Mouse (Mus musculus) adrenal gland, adult 2 months (tissue): Measurements from ENCODE around the gene Nrap. TPM values are rescaled to one million over a fixed set of nuclear protein-coding genes. Genes with fewer than 3 reads are reported as not detected.

Experiments
- DNase-seq: peaks from one replicate; pipeline ENCODE4 v3.0.0; 2021
- polyA plus RNA-seq: library from polyadenylated mRNA; depleted of rRNA; stranded (reverse); fragments of >200 nt; gene quantifications from 2 replicates; pipeline ENCODE4 v1.2.3, GENCODE M21; 2012; rRNA removed
- total RNA-seq, 2 experiments: library from RNA; stranded (reverse); gene quantifications; 2 replicates each; pipeline ENCODE4 v1.2.3; 2021

Nrap gene
- total and polyA plus RNA-seq, 3 experiments, result not detected

GRCm38 (mm10) chr19:56300835-56301234, 89.0 kb downstream of the Nrap start:
- peak; percentile 36 for DNase-seq

- no peak for DNase-seq
These were observed 92.6 kb downstream of the Nrap start for GRCm38 (mm10) chr19:56297264-56297663.

- DNase-seq, result no peak
These were observed 93.2 kb downstream of the Nrap start for GRCm38 (mm10) chr19:56296668-56297067.

- DNase-seq, result peak; percentile 67
These were observed 95.0 kb downstream of the Nrap start for GRCm38 (mm10) chr19:56294654-56295399.

GRCm38 (mm10) chr19:56292335-56292734, 97.5 kb downstream of the Nrap start:
- no peak for DNase-seq

GRCm38 (mm10) chr19:56291898-56292297, 97.9 kb downstream of the Nrap start:
- peak; percentile 18 for DNase-seq

- no peak for DNase-seq
These were observed 100.2 kb downstream of the Nrap start for GRCm38 (mm10) chr19:56289642-56290041.

GRCm38 (mm10) chr19:56288436-56288835, 101.4 kb downstream of the Nrap start:
- no peak for DNase-seq

GRCm38 (mm10) chr19:56287580-56288367, 102.1 kb downstream of the Nrap start:
- DNase-seq, result no peak

GRCm38 (mm10) chr19:56286866-56287265, 103.0 kb downstream of the Nrap start, which contains the start of gene Habp2:
Gene Habp2, plus strand, starts transcription at chr19:56287137.
- no peak for DNase-seq

- DNase-seq, result no peak
These were observed 104.6 kb downstream of the Nrap start for GRCm38 (mm10) chr19:56285222-56285621.

- DNase-seq, result no peak
These were observed 111.5 kb downstream of the Nrap start for GRCm38 (mm10) chr19:56278366-56278765.

- no peak for DNase-seq
These were observed 111.9 kb downstream of the Nrap start for GRCm38 (mm10) chr19:56277951-56278350.

GRCm38 (mm10) chr19:56277140-56277804, 112.6 kb downstream of the Nrap start:
- DNase-seq, result no peak

GRCm38 (mm10) chr19:56272081-56272480, 117.8 kb downstream of the Nrap start:
- no peak for DNase-seq

Other genes with a start within 250 kb of the Nrap start
- under 1 TPM; 0.24 to 0.43 TPM for gene Habp2, start 102.9 kb downstream of the Nrap start, total RNA-seq
- gene Habp2, start 102.9 kb downstream of the Nrap start, polyA plus RNA-seq, result 0.35 TPM in 1 of 2 replicates, not detected in the other
- gene Casp7, start 7.1 kb upstream of the Nrap start, total RNA-seq, result 1 to 10 TPM; 7.3 to 7.9 TPM
- 3.8 and 4.2 TPM in 2 replicates for gene Casp7, start 7.1 kb upstream of the Nrap start, polyA plus RNA-seq
- under 1 TPM; 0.24 to 0.37 TPM for gene Plekhs1, start 71.6 kb upstream of the Nrap start, total RNA-seq
- gene Plekhs1, start 71.6 kb upstream of the Nrap start, polyA plus RNA-seq, result 0.10 TPM in 1 of 2 replicates, not detected in the other
- 1 to 10 TPM; 8.0 to 8.9 TPM for gene Dclre1a, start 158.2 kb upstream of the Nrap start, total RNA-seq
- gene Dclre1a, start 158.2 kb upstream of the Nrap start, polyA plus RNA-seq, result 2.4 and 2.5 TPM in 2 replicates
- gene Nhlrc2, start 158.2 kb upstream of the Nrap start, total RNA-seq, result 10 to 100 TPM; 15.9 to 16.0 TPM
- gene Nhlrc2, start 158.2 kb upstream of the Nrap start, polyA plus RNA-seq, result 3.3 and 3.8 TPM in 2 replicates